Mouse (Mus musculus) lung, adult 2 months (tissue): ENCODE data around the gene Wbp4.

Experiments used
- CTCF ChIP-seq: fragments of 200-500 bp; IDR thresholded peaks from 2 replicates; pipeline ENCODE4 v1.5.1; 2011; ENCODE audit warnings: mild to moderate bottlenecking, low read length, control low read depth; ENCODE audit not compliant: insufficient read depth
- POLR2A ChIP-seq: fragments of 200-500 bp; IDR thresholded peaks from 2 replicates; pipeline ENCODE4 v1.6.1; 2011; ENCODE audit warnings: low read depth, mild to moderate bottlenecking, control low read depth, low read length, borderline replicate concordance; ENCODE audit errors: extremely low read depth

DNA sequence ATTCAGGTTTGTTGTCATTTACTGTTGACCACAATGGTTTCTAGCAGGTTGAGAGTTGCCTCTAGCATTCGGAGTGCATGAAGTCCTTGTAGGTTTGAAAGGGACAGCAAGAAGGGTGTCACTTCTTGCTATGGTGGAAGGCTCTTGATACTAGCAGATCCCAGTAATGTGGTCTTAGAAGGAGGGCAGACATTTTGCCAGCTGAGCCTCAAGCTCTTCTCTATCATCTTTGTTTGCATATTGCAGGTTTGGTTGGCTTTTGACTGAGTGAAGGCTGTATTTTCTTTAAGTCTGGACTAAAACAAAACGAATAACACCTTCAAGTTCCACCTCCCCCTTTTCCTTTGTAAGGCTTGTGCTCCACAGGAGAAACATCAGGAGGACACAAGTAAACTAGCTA lies 35.4 kb upstream of the Wbp4 start:
- TF ChIP-seq CTCF, result no peak
- TF ChIP-seq POLR2A, result no peak
